Mouse (Mus musculus) liver, adult 10 weeks (tissue): ENCODE data around the gene Gmnc. TPM values are rescaled to one million over a fixed set of nuclear protein-coding genes. Genes with fewer than 3 reads are reported as not detected.

Experiments used
- polyA plus RNA-seq: library from polyadenylated mRNA; stranded (reverse); fragments of 350-450 nt; fragmentation: Illumina TruSeq; extraction: RNeasy Lipid Tissue Mini Kit (QIAGEN cat#74804); gene quantifications from one replicate; pipeline ENCODE4 v1.2.3, GENCODE M21; 2014; ENCODE audit warnings: low read depth, low replicate concordance

The Gmnc gene
- not detected for polyA plus RNA-seq

GRCm38 (mm10) chr16:26991477-26992300 is at the start of gene Gmnc:
TSS of gene Gmnc (minus strand) at chr16:26991652.

